Mouse (Mus musculus): ENCODE results near the gene 1700021F07Rik. TPM values are rescaled to one million over a fixed set of nuclear protein-coding genes. Genes with fewer than 3 reads are reported as not detected.

Gene 1700021F07Rik
- not detected in 2 replicates for polyA plus RNA-seq (2012; rRNA removed)

DNA sequence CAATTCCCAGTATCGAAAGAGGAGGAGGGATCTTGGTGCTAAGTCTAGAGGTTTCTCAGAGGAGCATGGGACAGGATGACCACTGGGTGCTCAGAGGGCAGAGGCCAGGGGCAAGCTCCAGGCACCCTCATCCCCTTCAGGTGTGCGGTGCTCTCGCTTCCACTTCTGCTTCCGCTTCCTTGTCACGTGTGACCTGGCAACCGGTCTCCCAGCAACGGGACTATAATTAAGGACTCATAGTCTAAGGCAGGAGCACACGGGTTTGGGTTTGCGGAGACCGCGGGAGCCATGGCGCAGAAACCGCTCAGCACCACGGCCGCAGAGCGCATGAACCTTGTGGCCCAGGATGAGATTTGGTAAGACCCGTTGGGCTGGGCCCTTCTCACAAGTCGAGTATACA is at the start of gene 1700021F07Rik:
Gene 1700021F07Rik (plus strand): TSS at position 211 of the 400 bp plus-strand sequence.
- TF ChIP-seq CTCF (IDR thresholded peaks at IDR 0.05; ENCODE audit: borderline replicate concordance, control insufficient read depth, extremely low read depth, insufficient read depth, low read length, poor library complexity) (no peak), POLR2A (IDR thresholded peaks at IDR 0.05; ENCODE audit: control insufficient read depth, extremely low read depth, insufficient read depth, low read length, poor library complexity) (no peak)
- Histone ChIP-seq H3K4me1 (replicated peaks; ENCODE audit: control insufficient read depth, insufficient read depth, low read length) (no peaks in the 10 kb centered on the region), H3K27ac (ENCODE audit: control insufficient read depth, insufficient read depth, low read length) (no peak within 1 kb of the TSS), H3K27me3 (ENCODE audit: control insufficient read depth, insufficient read depth, low read length) (no peaks in the 10 kb centered on the region), H3K4me3 (ENCODE audit: control insufficient read depth, insufficient read depth, low read length) (no peak within 1 kb of the TSS), H3K36me3 (ENCODE audit: control insufficient read depth, insufficient read depth, low read length) (no peaks in the 10 kb centered on the region)
- no peak for DNase-seq
- 94% methylated on average over 18 of the region's 18 CpGs for WGBS

DNA sequence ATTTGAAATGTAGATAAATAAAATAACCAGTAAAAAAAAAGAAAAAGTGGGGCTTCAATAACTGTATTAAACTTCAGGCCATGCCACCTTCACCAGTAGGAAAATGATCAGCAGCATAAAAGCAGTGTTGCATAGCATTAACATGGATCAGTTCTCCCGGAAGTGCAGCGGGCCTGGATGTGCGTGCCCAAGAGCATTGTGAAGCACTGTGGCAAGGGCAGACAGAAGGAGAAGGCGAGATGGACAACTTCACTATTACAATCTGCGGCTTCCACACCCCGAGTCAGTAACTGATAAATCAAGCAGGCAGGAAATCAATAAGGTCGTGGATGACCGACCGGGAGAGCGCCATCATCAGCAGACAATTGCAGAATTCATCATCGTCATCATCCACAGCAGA is 49.2 kb upstream of the 1700021F07Rik start:
- Histone ChIP-seq H3K36me3 (ENCODE audit: control insufficient read depth, insufficient read depth, low read length) (no peaks in the 10 kb centered on the region), H3K27ac (ENCODE audit: control insufficient read depth, insufficient read depth, low read length) (no peak overlapping the region), H3K4me1 (replicated peaks; ENCODE audit: control insufficient read depth, insufficient read depth, low read length) (peaks cover 13% of the 10 kb centered on the region), H3K4me3 (ENCODE audit: control insufficient read depth, insufficient read depth, low read length) (no peak overlapping the region), H3K27me3 (ENCODE audit: control insufficient read depth, insufficient read depth, low read length) (no peaks in the 10 kb centered on the region)
- 96% methylated on average over 11 of the region's 11 CpGs for WGBS
- no peak for DNase-seq
- no peak for TF ChIP-seq POLR2A (IDR thresholded peaks at IDR 0.05; ENCODE audit: control insufficient read depth, extremely low read depth, insufficient read depth, low read length, poor library complexity)
- TF ChIP-seq CTCF (IDR thresholded peaks at IDR 0.05; ENCODE audit: borderline replicate concordance, control insufficient read depth, extremely low read depth, insufficient read depth, low read length, poor library complexity): no peak

DNA sequence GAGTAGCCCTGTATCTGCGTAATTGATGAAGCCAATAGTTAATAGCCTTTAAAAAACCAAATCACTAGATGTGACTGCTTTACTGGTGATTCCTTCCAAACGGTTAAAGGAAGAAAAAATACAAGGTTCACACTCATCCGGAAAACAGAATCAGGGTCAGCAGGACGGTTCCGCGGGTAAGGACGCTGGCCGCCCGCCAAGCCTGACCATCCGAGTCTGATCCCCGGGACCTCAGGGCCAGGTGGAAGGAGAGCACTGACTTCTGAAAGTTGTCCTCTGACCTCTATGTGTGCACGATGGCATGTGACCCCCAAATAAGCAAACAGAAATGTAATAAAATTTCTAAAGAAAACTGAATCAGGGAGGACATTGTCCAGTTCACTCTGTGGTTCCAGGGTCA is 43.3 kb upstream of the 1700021F07Rik start:
- WGBS: 92% methylated on average over 12 of the region's 12 CpGs
- Histone ChIP-seq H3K4me1 (replicated peaks; ENCODE audit: control insufficient read depth, insufficient read depth, low read length) (no peaks in the 10 kb centered on the region), H3K27ac (ENCODE audit: control insufficient read depth, insufficient read depth, low read length) (no peak overlapping the region), H3K4me3 (ENCODE audit: control insufficient read depth, insufficient read depth, low read length) (no peak overlapping the region), H3K36me3 (ENCODE audit: control insufficient read depth, insufficient read depth, low read length) (no peaks in the 10 kb centered on the region), H3K27me3 (ENCODE audit: control insufficient read depth, insufficient read depth, low read length) (no peaks in the 10 kb centered on the region)
- no peak for DNase-seq
- TF ChIP-seq POLR2A (IDR thresholded peaks at IDR 0.05; ENCODE audit: control insufficient read depth, extremely low read depth, insufficient read depth, low read length, poor library complexity): no peak

DNA sequence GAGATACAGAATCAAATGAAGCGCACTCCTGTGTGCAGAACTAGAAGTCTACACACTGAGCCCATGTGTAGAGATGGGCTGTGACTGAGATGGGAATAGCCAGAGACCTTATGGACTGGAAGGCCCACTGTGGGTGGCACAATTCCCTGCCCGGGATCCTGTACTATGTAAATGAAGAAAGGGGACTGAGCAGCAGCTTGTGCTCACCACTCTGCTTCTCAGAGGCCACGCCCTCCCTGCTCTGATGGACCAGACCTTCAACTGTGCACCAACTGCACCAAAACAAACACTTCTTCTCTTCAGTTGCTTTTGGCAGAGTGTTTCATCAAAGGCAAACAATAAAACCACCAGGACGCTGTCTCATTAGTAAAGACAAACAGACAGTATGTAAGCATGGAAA is 37.9 kb upstream of the 1700021F07Rik start:
- Histone ChIP-seq H3K36me3 (ENCODE audit: control insufficient read depth, insufficient read depth, low read length) (no peaks in the 10 kb centered on the region), H3K27ac (ENCODE audit: control insufficient read depth, insufficient read depth, low read length) (no peak overlapping the region), H3K4me3 (ENCODE audit: control insufficient read depth, insufficient read depth, low read length) (no peak overlapping the region), H3K4me1 (replicated peaks; ENCODE audit: control insufficient read depth, insufficient read depth, low read length) (no peaks in the 10 kb centered on the region), H3K27me3 (ENCODE audit: control insufficient read depth, insufficient read depth, low read length) (no peaks in the 10 kb centered on the region)
- TF ChIP-seq CTCF (IDR thresholded peaks at IDR 0.05; ENCODE audit: borderline replicate concordance, control insufficient read depth, extremely low read depth, insufficient read depth, low read length, poor library complexity) (no peak), POLR2A (IDR thresholded peaks at IDR 0.05; ENCODE audit: control insufficient read depth, extremely low read depth, insufficient read depth, low read length, poor library complexity) (no peak)
- DNase-seq: no peak
- 96% methylated on average over 4 of the region's 4 CpGs for WGBS

DNA sequence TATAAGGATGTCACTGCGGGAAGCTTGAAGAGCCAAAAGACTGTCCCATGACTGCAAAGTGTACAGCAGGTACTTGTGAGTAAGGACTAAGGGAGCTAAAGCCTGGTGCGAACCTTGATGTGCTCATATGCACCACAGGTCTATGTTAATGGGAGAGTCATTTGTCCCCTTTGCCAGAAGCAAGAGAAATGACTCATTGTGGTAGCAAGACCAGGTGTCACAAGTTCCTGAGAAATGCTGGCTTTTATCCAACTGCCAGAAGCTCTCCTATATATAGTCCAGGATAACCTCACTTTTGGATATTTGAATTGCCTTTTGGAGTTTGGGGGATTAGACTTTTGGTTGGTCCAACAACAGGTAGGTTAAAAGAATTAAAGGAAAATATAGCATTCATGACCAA is 22.8 kb upstream of the 1700021F07Rik start:
- no peaks in the 10 kb centered on the region for H3K36me3 ChIP-seq (ENCODE audit: control insufficient read depth, insufficient read depth, low read length)
- H3K4me3 ChIP-seq (ENCODE audit: control insufficient read depth, insufficient read depth, low read length): no peak overlapping the region
- DNase-seq: no peak
- TF ChIP-seq POLR2A (IDR thresholded peaks at IDR 0.05; ENCODE audit: control insufficient read depth, extremely low read depth, insufficient read depth, low read length, poor library complexity) (no peak), CTCF (IDR thresholded peaks at IDR 0.05; ENCODE audit: borderline replicate concordance, control insufficient read depth, extremely low read depth, insufficient read depth, low read length, poor library complexity) (no peak)
- 100% methylated on average over 2 of the region's 2 CpGs for WGBS
- no peaks in the 10 kb centered on the region for H3K27me3 ChIP-seq (ENCODE audit: control insufficient read depth, insufficient read depth, low read length)
- H3K4me1 ChIP-seq (replicated peaks; ENCODE audit: control insufficient read depth, insufficient read depth, low read length): no peaks in the 10 kb centered on the region
- no peak overlapping the region for H3K27ac ChIP-seq (ENCODE audit: control insufficient read depth, insufficient read depth, low read length)

DNA sequence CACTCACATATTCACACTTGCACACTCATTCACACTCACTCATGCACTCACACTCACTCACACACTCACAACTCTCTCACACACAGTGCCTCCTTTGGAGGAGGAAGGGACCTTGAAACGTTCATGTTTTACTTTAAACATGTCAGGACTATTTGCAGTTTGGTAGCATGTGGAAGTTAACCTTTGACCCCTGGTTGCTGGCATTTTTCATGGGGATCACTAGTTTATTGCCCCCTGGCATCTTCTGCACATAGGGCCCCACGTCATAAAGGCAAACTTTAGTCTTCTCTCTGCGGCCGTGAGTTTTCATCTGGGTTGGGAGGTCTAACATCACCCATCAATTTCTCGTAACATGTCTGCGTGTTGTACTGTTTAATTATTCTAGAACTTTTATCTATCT is 8.4 kb upstream of the 1700021F07Rik start:
- 96% methylated on average over 6 of the region's 6 CpGs for WGBS
- H3K4me3 ChIP-seq (ENCODE audit: control insufficient read depth, insufficient read depth, low read length): no peak overlapping the region
- TF ChIP-seq POLR2A (IDR thresholded peaks at IDR 0.05; ENCODE audit: control insufficient read depth, extremely low read depth, insufficient read depth, low read length, poor library complexity): no peak
- no peak for TF ChIP-seq CTCF (IDR thresholded peaks at IDR 0.05; ENCODE audit: borderline replicate concordance, control insufficient read depth, extremely low read depth, insufficient read depth, low read length, poor library complexity)
- no peaks in the 10 kb centered on the region for H3K36me3 ChIP-seq (ENCODE audit: control insufficient read depth, insufficient read depth, low read length)
- no peak overlapping the region for H3K27ac ChIP-seq (ENCODE audit: control insufficient read depth, insufficient read depth, low read length)
- H3K4me1 ChIP-seq (replicated peaks; ENCODE audit: control insufficient read depth, insufficient read depth, low read length): no peaks in the 10 kb centered on the region
- H3K27me3 ChIP-seq (ENCODE audit: control insufficient read depth, insufficient read depth, low read length): no peaks in the 10 kb centered on the region
- no peak for DNase-seq

DNA sequence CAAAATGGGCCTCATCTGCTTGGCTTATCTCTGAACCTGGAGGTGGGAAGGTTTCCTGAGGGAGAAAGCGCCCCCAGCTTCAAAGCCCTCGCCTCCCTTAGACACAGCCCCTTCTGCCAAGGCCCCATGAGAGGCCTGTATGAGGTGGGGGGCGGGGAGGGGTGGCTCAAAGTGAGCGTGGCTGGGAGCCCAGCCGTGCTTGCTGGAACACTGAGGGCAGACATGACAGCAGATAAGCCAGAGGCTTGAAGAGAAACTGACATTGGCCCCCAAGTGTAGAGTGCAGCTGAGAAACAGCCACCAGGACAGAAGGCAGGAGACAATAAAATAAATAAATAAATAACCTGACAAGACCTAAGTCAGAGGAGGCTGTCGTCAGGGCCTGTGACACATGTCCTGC is 7.2 kb upstream of the 1700021F07Rik start:
- Histone ChIP-seq H3K27me3 (ENCODE audit: control insufficient read depth, insufficient read depth, low read length) (no peaks in the 10 kb centered on the region), H3K27ac (ENCODE audit: control insufficient read depth, insufficient read depth, low read length) (no peak overlapping the region), H3K36me3 (ENCODE audit: control insufficient read depth, insufficient read depth, low read length) (no peaks in the 10 kb centered on the region), H3K4me1 (replicated peaks; ENCODE audit: control insufficient read depth, insufficient read depth, low read length) (no peaks in the 10 kb centered on the region), H3K4me3 (ENCODE audit: control insufficient read depth, insufficient read depth, low read length) (no peak overlapping the region)
- TF ChIP-seq CTCF (IDR thresholded peaks at IDR 0.05; ENCODE audit: borderline replicate concordance, control insufficient read depth, extremely low read depth, insufficient read depth, low read length, poor library complexity) (no peak), POLR2A (IDR thresholded peaks at IDR 0.05; ENCODE audit: control insufficient read depth, extremely low read depth, insufficient read depth, low read length, poor library complexity) (no peak)
- 81% methylated on average over 6 of the region's 6 CpGs for WGBS
- DNase-seq: no peak
